In the genomic region with DNA sequence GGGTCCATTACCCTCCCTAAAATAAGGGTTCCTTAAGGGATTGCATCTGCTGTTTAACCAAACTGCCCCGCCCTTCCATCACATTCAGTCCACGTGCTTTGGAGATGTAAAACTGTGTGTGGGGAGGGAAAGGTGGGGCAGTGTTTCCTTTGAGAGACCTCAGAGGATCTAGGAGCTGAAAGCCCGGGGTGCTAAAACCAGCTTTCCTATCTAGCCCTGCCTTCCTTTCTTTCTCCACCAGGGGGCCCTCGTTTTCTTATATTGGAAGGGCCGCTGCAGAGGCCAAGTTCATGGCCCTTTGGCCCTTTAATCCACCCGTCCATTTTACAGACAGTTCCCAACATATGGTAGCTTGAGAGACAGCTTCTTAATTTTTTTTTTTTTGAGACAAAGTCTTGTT, we compare ENCODE assay signal across 10 mouse cellular contexts. TPM values are rescaled to one million over a fixed set of nuclear protein-coding genes. Genes with fewer than 3 reads are reported as not detected.
A peak's percentile ranks its signal among the peaks of the same experiment; 100 is the strongest.
DNase-seq lines count a peak whose midpoint lies in the region; ATAC-seq lines count a peak whose summit lies in the region.
"Had no signal": no experiment of that assay in that cellular context is flagged by ENCODE, and none has a peak within 500 bp of the region (broad histone marks: within the 10 kb centered on the region; RNA-seq: fewer than 3 reads in every experiment).

No protein-coding gene starts in this region.

- H3K36me3 ChIP-seq in kidney, embryonic 16.5 days (ENCODE audit: insufficient read depth, low read length): no peaks in the 10 kb centered on the region
- no peaks in the 10 kb centered on the region for H3K36me3 ChIP-seq in liver, embryonic 11.5 days (ENCODE audit: control insufficient read depth, insufficient read depth, low read length)
- H3K36me3 ChIP-seq: embryonic facial prominence, embryonic 12.5 days had no signal

- no peak overlapping the region for H3K4me3 ChIP-seq in kidney, embryonic 16.5 days (ENCODE audit: low read length)
- H3K4me3 ChIP-seq in liver, embryonic 11.5 days (ENCODE audit: low read depth, low read length): no peak overlapping the region
- H3K4me3 ChIP-seq: embryonic facial prominence, embryonic 12.5 days had no signal

- H3K27ac ChIP-seq in kidney, embryonic 16.5 days (ENCODE audit: low read length): no peak overlapping the region
- no peak overlapping the region for H3K27ac ChIP-seq in liver, embryonic 11.5 days (ENCODE audit: low read depth, low read length)
- H3K27ac ChIP-seq: embryonic facial prominence, embryonic 12.5 days; macrophage had no signal

- H3K4me2 ChIP-seq in kidney, embryonic 16.5 days (replicated peaks; ENCODE audit: low read depth, low read length): no peak overlapping the region
- H3K4me2 ChIP-seq in liver, embryonic 11.5 days: no peak overlapping the region
- H3K4me2 ChIP-seq: embryonic facial prominence, embryonic 12.5 days had no signal

- intact Hi-C loops in heart, postnatal 36 days (cut with DNase I): loop anchor here (1.0 to 5.0 kb wide), 3 partner anchors 25 to 219 kb away; partner anchors contain the start of gene Epop

- 2% methylated on average over 6 of the region's 6 CpGs for WGBS in kidney, embryonic 16.5 days
- 2% methylated on average over 6 of the region's 6 CpGs for WGBS in liver, embryonic 11.5 days

- peak; percentile 73 for DNase-seq in kidney, adult 11 months
- DNase-seq in adipocyte (ENCODE audit: low spot score): peak; percentile 94
- DNase-seq in embryo, embryonic 10 days (ENCODE audit: low spot score): peak; percentile 67
- peak; percentile 85 to 92 for DNase-seq in heart, postnatal 36 days
- peak; percentile 76 for DNase-seq in liver, embryonic 11.5 days (ENCODE audit: low spot score)
- peak; percentile 56 for DNase-seq in ovary, adult 18-20 months (ENCODE audit: low spot score)
- DNase-seq in thymus, postnatal 14 days: peak; percentile 87

- ATAC-seq in kidney, embryonic 16.5 days (ENCODE audit: low FRiP score, low TSS enrichment): no peak
- no peak for ATAC-seq in liver, embryonic 11.5 days (replicated peaks; ENCODE audit: low FRiP score)

- 0 out of 2 replicates have a peak, but pooled peaks cover 4% of the 10 kb centered on the region for H3K27me3 ChIP-seq in kidney, embryonic 16.5 days (ENCODE audit: insufficient read depth, low read length)
- H3K27me3 ChIP-seq in liver, embryonic 11.5 days (replicated peaks; ENCODE audit: control insufficient read depth, insufficient read depth, low read length): peaks cover 9% of the 10 kb centered on the region

- peaks cover 38% of the 10 kb centered on the region for H3K4me1 ChIP-seq in kidney, embryonic 16.5 days (ENCODE audit: insufficient read depth, low read length)
- H3K4me1 ChIP-seq in liver, embryonic 11.5 days (replicated peaks; ENCODE audit: control insufficient read depth, insufficient read depth, low read length): peaks cover 39% of the 10 kb centered on the region

- no peaks in the 10 kb centered on the region for H3K9me3 ChIP-seq in kidney, embryonic 16.5 days (ENCODE audit: low read length)
- H3K9me3 ChIP-seq in liver, embryonic 11.5 days (ENCODE audit: control insufficient read depth, low read length): no peaks in the 10 kb centered on the region
- H3K9me3 ChIP-seq: embryonic facial prominence, embryonic 12.5 days had no signal

- no peak overlapping the region for H3K9ac ChIP-seq in kidney, embryonic 16.5 days (replicated peaks; ENCODE audit: low read length)
- no peak overlapping the region for H3K9ac ChIP-seq in liver, embryonic 11.5 days (ENCODE audit: low read depth, low read length)
- H3K9ac ChIP-seq: embryonic facial prominence, embryonic 12.5 days had no signal

RNA-seq across cellular contexts. Expression of gene Arhgap23, which starts 7.2 kb away (rescaled TPM):
- 6.0 and 6.2 TPM in 2 replicates for polyA plus RNA-seq in kidney, embryonic 16.5 days (2015; fragmentation: Nextera tagmentation; extraction: Ambion mirVana)
- total RNA-seq in heart, postnatal 36 days (2021): 10 to 100 TPM; 16.0 to 18.0 TPM
- 9.3 and 10.9 TPM in 2 replicates for polyA plus RNA-seq in liver, embryonic 11.5 days (2014; fragmentation: Nextera tagmentation; extraction: Ambion mirVana)

RNA-seq across cellular contexts. Expression of gene Socs7, which starts 45.8 kb away (rescaled TPM):
- polyA plus RNA-seq in kidney, embryonic 16.5 days (2015; fragmentation: Nextera tagmentation; extraction: Ambion mirVana): 3.4 and 3.5 TPM in 2 replicates
- 10 to 100 TPM; 18.3 to 19.6 TPM for total RNA-seq in heart, postnatal 36 days (2021)
- polyA plus RNA-seq in liver, embryonic 11.5 days (2014; fragmentation: Nextera tagmentation; extraction: Ambion mirVana): 2.2 and 2.4 TPM in 2 replicates

RNA-seq across cellular contexts. Expression of gene Gpr179, which starts 56.3 kb away (rescaled TPM):
- polyA plus RNA-seq in kidney, embryonic 16.5 days (2015; fragmentation: Nextera tagmentation; extraction: Ambion mirVana): 0.21 and 0.24 TPM in 2 replicates
- total RNA-seq in heart, postnatal 36 days (2021): under 1 TPM; 0.08 to 0.11 TPM
- 0.03 TPM in 2 replicates for polyA plus RNA-seq in liver, embryonic 11.5 days (2014; fragmentation: Nextera tagmentation; extraction: Ambion mirVana)
